Mouse (Mus musculus): ENCODE data around the gene 6030452D12Rik.

6030452D12Rik gene

DNA sequence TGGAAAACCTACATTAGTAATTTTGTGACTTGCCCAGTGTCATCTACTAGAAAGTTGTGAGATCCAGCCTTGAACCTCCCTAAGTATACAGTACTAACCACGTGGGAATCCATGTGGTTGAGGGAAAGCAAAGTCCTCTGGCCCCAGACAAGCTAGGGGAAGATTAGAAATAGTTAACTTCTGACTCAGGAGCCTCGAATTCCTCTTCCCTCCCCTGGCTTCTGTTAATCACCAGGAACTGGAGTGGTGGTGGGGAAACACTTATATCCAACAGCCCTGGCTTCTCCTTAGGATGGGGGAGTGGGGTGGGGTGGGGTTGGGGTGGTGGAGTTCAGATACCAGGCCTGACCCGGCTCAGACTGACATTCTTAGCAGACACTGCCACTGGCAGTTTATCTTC lies 18.4 kb downstream of the 6030452D12Rik start:
- no peak for DNase-seq

DNA sequence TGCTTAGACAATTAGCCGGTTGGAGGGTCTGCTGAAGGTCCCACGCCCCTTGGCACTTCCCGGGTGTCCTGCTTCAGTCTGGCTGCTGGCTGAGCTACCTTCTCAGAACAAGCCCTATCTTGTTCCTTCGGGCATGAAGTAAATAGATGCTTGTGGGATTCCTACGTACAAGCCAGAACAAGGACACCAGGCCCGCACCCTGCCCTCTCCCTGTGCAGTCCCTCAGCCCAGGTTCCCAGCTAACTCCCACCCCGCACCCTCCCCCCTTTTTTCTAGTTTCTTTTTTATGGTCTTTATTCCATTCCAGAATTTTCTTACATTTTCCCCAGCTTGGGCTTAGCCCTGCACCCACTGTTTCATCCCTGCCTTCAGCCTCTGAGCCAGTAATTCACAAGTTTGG lies 20.3 kb downstream of the 6030452D12Rik start:
- DNase-seq, result no peak

- DNase-seq, result no peak
Measured at GRCm38 (mm10) chr8:106521845-106522244, 21.5 kb downstream of the 6030452D12Rik start.

DNA sequence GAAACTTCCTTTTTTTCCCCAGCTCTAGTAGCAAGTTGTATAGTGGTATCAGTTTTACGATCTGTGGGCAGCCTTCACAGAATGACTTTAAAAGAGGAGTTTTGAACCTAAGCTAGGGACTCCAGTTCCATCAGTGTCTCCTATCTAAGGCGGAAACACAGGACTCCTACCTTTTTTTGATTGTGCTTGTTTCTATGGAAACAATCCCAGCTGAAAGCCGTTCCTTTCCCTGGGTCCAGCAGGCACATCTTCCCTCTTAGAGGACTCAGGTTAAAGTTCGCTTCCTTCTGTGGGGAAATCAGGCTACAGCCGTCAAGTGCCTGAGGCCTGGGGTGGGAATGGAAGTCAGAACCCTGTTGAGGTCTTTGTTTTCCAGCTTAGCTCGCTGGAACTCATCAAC lies 26.4 kb downstream of the 6030452D12Rik start:
- DNase-seq, result no peak

DNA sequence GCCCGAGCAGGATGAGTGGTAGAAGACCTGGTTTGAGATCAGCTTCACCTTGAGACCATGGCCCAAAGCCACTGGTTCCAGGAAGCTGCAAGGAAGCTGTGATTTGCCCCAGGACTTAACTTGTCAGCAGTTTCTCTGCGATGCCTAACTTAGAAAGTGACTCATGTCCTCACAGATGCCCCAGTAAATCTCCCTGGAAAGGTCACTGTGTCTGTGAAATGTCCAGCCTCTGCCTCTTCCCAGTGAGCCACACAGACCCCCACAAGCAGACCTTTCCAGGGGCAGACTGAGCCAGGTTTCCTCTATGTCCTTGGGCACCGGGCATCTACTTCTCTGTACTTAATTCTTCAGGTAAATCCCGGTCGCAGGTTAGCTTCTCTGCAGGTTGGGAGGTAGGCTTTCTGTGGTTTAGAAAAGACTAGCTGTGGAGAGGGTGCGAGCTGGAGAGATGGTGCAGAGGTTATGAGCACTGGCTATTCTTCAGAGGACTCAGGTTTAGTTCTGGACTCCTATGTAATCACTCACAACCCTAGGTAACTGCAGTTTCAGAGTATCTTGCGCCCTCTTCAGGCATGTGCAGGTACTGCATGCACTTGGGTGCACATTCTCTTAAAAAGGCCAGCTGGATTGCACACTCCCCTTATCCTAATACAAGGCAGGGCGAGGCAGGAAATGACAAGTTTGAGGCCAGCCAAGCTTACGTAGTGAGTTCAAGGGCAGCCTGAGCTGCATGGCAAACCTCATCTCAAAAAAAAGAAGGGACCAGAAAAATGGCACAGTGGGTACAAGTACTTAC lies 27.1 kb downstream of the 6030452D12Rik start:
- no peak for DNase-seq

- no peak for DNase-seq
Measured at GRCm38 (mm10) chr8:106528596-106529249, 28.4 kb downstream of the 6030452D12Rik start.

GRCm38 (mm10) chr8:106529885-106530482 lies 29.7 kb downstream of the 6030452D12Rik start:
- DNase-seq, result no peak

GRCm38 (mm10) chr8:106530566-106530965 lies 30.2 kb downstream of the 6030452D12Rik start:
- DNase-seq, result no peak

DNA sequence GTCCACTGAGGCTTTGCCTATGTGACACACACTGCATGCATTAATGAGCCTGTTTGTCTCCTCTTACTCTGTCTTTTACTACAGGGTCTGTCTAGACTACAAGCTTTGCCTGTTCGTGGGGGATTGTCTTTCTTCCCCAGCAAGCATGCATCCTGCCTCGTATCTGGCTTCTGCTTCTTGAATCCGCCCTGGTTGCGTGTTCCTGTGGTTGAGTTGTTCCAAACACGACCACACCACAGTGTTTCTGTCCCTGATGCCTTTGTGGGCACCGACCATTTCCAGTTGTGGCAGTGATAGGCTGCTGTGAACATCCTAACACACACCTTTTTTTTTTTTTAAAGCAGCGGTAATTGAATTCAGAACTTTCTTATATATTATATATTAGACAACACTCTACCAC lies 33.4 kb downstream of the 6030452D12Rik start:
- DNase-seq, result no peak

GRCm38 (mm10) chr8:106534449-106534848 lies 34.1 kb downstream of the 6030452D12Rik start:
- peak; percentile 73 for DNase-seq

GRCm38 (mm10) chr8:106535448-106535847 lies 35.1 kb downstream of the 6030452D12Rik start:
- DNase-seq, result no peak

DNA sequence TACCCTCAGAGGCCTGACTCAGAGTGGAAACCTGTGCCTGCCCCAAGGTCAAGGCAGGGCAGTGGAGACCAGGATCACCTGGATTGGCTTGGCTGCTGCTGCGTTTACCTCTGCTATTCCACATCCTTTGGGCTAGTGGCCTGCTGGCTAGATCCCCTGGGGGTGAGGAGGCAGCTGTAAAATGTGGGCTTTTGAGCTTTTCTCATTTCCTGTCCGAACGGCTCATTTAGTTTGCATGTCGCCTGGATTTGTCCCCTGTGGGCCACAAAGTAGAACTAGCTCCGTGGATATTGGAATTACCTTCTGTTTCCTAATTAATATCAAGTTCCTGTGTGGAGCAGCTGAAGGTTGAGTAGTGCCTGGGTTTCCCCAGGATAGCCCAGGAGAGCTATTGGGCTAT lies 38.9 kb downstream of the 6030452D12Rik start:
- no peak for DNase-seq

DNA sequence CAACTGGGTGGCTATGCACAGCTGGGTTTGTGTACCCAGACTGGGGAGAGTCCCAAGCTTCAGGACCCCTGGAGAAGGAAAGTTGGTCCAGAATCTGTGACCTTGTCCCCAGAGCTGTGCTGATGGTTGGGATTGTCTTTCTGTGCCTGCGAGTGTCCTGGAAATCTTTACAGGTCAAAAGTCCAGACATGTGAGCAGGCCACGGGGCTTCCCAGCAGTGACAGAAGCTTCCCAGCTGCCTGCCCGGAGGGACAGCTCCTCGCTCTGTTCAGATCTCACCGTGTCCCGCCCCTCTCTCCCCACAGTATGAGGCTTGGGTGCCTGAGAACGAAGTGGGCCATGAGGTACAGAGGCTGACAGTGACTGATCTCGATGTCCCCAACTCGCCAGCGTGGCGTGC lies 40.7 kb downstream of the 6030452D12Rik start:
- DNase-seq, result no peak

GRCm38 (mm10) chr8:106543043-106543442 lies 42.7 kb downstream of the 6030452D12Rik start:
- no peak for DNase-seq

- DNase-seq, result no peak
Measured at GRCm38 (mm10) chr8:106545149-106545548, 44.8 kb downstream of the 6030452D12Rik start.

DNA sequence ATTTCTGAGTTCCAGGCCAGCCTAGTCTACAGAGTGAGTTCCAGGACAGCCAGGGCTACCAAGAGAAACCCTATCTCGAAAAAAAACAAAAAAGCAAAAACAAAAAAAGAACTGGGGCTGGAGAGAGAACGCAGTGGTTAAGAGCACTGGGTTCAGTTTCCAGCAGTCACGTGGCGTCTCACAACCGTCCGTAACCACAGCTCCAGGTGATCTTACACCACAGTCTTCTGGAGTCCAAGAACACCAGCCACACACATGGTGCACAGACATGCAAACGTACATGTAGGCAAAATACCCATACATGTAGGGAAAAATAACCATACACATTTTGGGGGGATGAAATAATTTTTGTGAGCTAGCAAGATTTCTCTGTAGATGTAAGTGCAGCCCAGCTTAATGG lies 46.4 kb downstream of the 6030452D12Rik start:
- DNase-seq, result no peak

GRCm38 (mm10) chr8:106548366-106548936 lies 48.1 kb downstream of the 6030452D12Rik start:
- no peak for DNase-seq

- no peak for DNase-seq
Measured at GRCm38 (mm10) chr8:106550906-106551305, 50.6 kb downstream of the 6030452D12Rik start.

DNA sequence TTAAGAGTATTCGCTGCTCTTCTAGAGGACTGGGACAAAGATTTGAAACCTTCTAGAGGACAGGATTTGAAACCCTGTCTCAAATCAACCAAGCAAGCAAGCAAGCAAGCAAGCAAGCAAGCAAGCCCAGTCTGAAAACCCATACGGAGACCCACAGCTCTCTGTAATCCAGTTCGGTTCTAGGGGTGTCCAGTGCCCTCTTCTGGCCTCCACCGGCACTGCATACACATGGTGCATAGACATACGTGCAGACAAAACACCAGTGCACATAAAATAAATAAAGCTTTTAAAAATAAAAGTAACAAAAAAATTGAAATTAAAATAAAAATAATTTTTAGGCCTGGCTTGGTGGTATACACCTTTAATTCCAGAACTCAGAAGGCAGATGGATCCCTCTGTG lies 53.7 kb downstream of the 6030452D12Rik start:
- DNase-seq, result no peak

GRCm38 (mm10) chr8:106556068-106556645 lies 55.8 kb downstream of the 6030452D12Rik start:
- DNase-seq, result no peak
